Mouse (Mus musculus) small intestine, adult 2 months (tissue): Measurements from ENCODE around the gene Alox12.
A peak's percentile ranks its signal among the peaks of the same experiment; 100 is the strongest.

Experiments used
- CTCF ChIP-seq: fragments of 200-500 bp; IDR thresholded peaks from 2 replicates; pipeline ENCODE4 v1.5.1; 2012; ENCODE audit warnings: low read depth, mild to moderate bottlenecking, control low read depth, inconsistent platforms, low read length, moderate library complexity, mixed read lengths; ENCODE audit not compliant: insufficient replicate concordance, insufficient read length; ENCODE audit errors: extremely low read depth
- POLR2A ChIP-seq: fragments of 200-500 bp; IDR thresholded peaks from 2 replicates; pipeline ENCODE4 v1.6.1; 2012; ENCODE audit warnings: low read depth, mild to moderate bottlenecking, control low read depth, inconsistent platforms, low read length, moderate library complexity

DNA sequence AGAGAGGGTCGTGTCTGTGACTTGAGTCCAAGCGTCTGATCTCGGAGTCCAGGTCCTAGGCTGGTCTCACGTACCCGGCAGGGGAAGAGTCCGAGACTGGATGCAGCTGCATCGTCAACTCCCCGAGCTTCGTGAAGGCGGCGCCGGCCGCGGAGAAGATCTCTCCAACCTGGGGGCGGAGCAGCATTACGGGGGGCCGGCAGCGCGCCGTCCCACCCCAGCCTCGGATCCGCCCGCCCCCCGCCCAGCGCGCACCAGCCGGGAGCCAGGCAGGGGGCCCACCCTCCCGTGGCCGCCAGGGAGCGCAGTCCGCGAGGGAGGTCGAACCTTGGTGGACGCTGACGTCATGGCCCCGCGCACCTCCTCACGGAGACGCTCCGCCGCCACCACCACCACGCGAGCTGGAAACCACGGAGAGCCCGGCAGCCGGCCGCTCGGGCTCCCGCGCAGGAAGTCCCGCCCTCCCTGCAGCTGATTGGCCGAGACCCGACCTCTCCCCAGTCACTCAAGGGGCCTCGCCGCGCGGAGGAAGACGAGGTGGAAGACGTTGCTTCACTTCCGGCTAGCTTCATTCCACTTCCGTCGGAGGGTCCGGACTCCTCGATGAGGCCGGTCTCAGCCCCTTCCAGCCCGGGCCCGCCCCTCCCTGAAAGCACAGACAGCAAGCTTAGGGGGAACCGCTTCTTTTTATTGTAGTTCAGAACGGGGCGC is 17.5 kb downstream of the Alox12 start, which contains the start of gene 0610010K14Rik:
- peak; percentile 19 for TF ChIP-seq CTCF
- peak; percentile 87 for TF ChIP-seq POLR2A
